Mouse (Mus musculus) liver, adult 2 months (tissue): ENCODE measurements at regions not wholly inside any gene's neighbourhood (a gene's known extent, or its start where the extent isn't known, plus 50 kb on each side); places are given as distances from the start of the nearest gene placed in this dataset.

Experiments used
- CTCF ChIP-seq: fragments of 200-500 bp; IDR thresholded peaks from 2 replicates; pipeline ENCODE4 v1.5.1; 2011; ENCODE audit warnings: low read depth, low read length, control low read depth
- POLR2A ChIP-seq: fragments of 200-500 bp; IDR thresholded peaks from 2 replicates; pipeline ENCODE4 v1.6.1; 2011; ENCODE audit warnings: low read length, control low read depth; ENCODE audit not compliant: insufficient read depth; ENCODE audit errors: extremely low read depth

- TF ChIP-seq POLR2A (no peak), CTCF (no peak)
These were observed 541.3 kb upstream of the Gm19410 start for GRCm38 (mm10) chr8:35224053-35224924.
